Mouse (Mus musculus): Measurements from ENCODE around the gene Fes. TPM values are rescaled to one million over a fixed set of nuclear protein-coding genes. Genes with fewer than 3 reads are reported as not detected.

Fes gene
- polyA plus RNA-seq (2015; fragmentation: Nextera tagmentation; extraction: Ambion mirVana) = 14.8 and 15.8 TPM in 2 replicates

DNA sequence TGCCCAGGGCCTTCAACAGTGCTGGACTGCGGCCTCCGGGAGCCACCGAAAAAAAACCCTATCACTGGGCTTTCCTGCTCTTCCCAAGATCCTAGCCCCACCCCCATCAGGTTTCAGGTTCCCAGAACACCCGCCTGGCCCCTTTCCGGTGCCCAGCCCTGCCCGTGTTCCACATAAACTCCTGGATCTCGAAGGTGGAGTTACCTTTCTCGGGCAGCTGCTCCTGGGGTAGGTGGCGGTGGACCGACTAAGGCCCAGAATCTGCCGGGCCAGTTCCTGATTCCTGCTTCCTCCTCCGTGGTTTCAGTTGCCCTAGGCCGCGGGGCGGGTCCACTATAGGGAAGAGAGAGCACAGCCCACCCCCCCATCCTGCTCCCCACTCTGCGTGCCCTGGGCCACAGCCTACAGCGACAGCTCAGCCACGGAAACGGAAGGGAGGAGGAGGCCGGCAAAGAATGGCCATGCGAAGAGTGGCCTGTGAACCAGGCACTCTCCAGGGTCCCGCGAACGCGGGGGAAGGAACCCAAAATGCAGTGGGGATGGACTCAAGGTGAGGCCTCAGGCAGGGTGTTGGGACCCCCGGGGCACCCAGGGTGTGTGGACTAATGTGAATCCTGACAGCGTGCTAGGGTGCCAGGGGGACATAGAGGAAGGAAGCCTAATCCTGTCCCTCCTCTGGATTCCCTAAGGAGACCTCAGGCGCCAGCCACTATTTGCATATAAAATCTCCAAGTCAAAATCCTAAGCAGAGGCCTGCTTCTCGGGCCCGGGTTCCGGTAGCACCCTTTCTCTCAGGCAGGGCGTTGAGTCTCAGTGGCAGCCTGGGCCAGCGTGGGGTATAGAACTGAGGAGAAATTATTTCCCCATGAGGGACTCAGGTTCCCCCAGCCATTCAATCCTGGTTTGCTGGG lies at the start of gene Fes:
Gene Fes, minus strand, starts transcription at position 314 of the 911 bp plus-strand sequence.
- WGBS = 8% methylated on average over 33 of the region's 33 CpGs
- Histone ChIP-seq H3K36me3 (peaks cover 42% of the 10 kb centered on the region), H3K27ac (peak within 1 kb of the TSS; percentile 79), H3K9me3 (no peaks in the 10 kb centered on the region), H3K4me2 (peak within 1 kb of the TSS; percentile 53), H3K9ac (peak within 1 kb of the TSS; percentile 47), H3K4me1 (peaks cover 38% of the 10 kb centered on the region), H3K4me3 (peak within 1 kb of the TSS; percentile 39), H3K27me3 (0 out of 2 replicates have a peak, but pooled peaks cover under 1% of the 10 kb centered on the region)
- ATAC-seq (ENCODE audit: insufficient number of reproducible peaks, low FRiP score, low TSS enrichment, low read depth) = peak; percentile 57

DNA sequence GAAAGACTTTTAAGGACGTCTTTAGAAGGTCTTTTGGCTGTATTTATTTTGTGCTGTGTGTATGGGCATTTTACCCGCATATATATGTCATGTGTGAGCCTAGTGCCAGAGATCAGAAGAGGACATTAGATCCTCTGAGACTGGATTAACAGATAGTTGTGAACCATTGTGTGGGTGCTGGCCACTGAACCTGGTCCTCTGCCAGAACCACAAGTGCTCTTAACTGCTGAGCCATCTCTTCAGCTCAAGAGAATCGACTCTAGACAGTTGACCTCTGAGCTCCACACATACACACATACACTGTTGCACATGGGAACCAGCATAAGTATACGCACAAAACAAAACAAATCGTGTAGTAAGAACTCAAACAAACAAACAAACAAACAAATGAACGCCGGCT lies 48.8 kb upstream of the Fes start:
- Histone ChIP-seq H3K4me1 (peaks cover 19% of the 10 kb centered on the region), H3K36me3 (no peaks in the 10 kb centered on the region), H3K27ac (no peak overlapping the region), H3K9me3 (no peaks in the 10 kb centered on the region), H3K9ac (no peak overlapping the region), H3K4me3 (no peak overlapping the region), H3K4me2 (no peak overlapping the region), H3K27me3 (no peaks in the 10 kb centered on the region)
- ATAC-seq (ENCODE audit: insufficient number of reproducible peaks, low FRiP score, low TSS enrichment, low read depth) = no peak
- WGBS = 87% methylated on average over 7 of the region's 7 CpGs

- no peak overlapping the region for H3K4me3 ChIP-seq
- H3K9me3 ChIP-seq = no peaks in the 10 kb centered on the region
- ATAC-seq (ENCODE audit: insufficient number of reproducible peaks, low FRiP score, low TSS enrichment, low read depth) = no peak
- H3K4me1 ChIP-seq = peaks cover 18% of the 10 kb centered on the region
- no peak overlapping the region for H3K4me2 ChIP-seq
- 78% methylated on average over 3 of the region's 3 CpGs for WGBS
- no peak overlapping the region for H3K27ac ChIP-seq
- H3K9ac ChIP-seq = no peak overlapping the region
- H3K36me3 ChIP-seq = no peaks in the 10 kb centered on the region
- no peaks in the 10 kb centered on the region for H3K27me3 ChIP-seq
These were observed 47.8 kb upstream of the Fes start for GRCm38 (mm10) chr7:80435594-80435993.

DNA sequence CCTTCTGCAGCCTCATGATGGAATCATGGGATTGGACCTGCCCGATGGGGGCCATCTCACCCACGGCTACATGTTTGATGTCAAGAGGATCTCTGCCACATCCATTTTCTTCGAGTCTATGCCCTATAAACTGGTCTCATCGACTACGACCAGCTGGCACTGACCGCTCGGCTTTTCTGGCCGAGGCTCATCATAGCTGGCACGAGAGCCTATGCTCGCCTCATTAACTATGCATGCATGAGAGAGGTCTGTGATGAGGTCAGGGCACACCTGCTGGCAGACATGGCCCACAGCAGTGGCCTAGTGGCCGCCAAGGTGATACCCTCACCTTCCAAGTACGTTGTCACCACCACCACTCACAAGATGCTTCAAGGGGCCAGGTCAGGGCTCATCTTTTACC lies 41.9 kb upstream of the Fes start:
- no peaks in the 10 kb centered on the region for H3K36me3 ChIP-seq
- H3K9me3 ChIP-seq = no peaks in the 10 kb centered on the region
- no peak overlapping the region for H3K27ac ChIP-seq
- H3K9ac ChIP-seq = no peak overlapping the region
- H3K27me3 ChIP-seq = no peaks in the 10 kb centered on the region
- H3K4me3 ChIP-seq = no peak overlapping the region
- 92% methylated on average over 12 of the region's 12 CpGs for WGBS
- H3K4me1 ChIP-seq = no peaks in the 10 kb centered on the region
- no peak for ATAC-seq (ENCODE audit: insufficient number of reproducible peaks, low FRiP score, low TSS enrichment, low read depth)
- H3K4me2 ChIP-seq = no peak overlapping the region

DNA sequence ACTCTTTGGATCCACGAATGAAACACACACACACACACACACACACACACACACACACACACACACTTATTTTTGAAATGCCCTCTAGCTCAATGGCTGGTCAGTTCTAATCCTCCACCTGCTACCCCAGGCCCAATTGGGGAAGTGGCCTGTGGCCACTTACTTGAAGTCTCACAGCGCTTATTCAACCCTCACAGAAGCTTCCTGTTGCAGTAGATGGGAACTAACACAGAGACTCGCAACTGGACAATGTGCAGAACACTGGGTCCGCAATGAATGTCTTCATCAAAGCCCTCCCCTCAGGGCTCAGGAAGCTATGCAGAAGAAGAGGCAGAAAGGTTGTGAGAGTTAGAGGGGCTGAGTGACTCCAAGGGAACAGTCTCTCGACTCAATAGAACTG lies 40.0 kb upstream of the Fes start:
- no peak for ATAC-seq (ENCODE audit: insufficient number of reproducible peaks, low FRiP score, low TSS enrichment, low read depth)
- WGBS = 82% methylated on average over 5 of the region's 5 CpGs
- Histone ChIP-seq H3K36me3 (no peaks in the 10 kb centered on the region), H3K4me2 (no peak overlapping the region), H3K4me1 (peaks cover 5% of the 10 kb centered on the region; the same call in 1 of the 2 replicates), H3K4me3 (no peak overlapping the region), H3K27me3 (no peaks in the 10 kb centered on the region), H3K27ac (no peak overlapping the region), H3K9me3 (no peaks in the 10 kb centered on the region), H3K9ac (no peak overlapping the region)

DNA sequence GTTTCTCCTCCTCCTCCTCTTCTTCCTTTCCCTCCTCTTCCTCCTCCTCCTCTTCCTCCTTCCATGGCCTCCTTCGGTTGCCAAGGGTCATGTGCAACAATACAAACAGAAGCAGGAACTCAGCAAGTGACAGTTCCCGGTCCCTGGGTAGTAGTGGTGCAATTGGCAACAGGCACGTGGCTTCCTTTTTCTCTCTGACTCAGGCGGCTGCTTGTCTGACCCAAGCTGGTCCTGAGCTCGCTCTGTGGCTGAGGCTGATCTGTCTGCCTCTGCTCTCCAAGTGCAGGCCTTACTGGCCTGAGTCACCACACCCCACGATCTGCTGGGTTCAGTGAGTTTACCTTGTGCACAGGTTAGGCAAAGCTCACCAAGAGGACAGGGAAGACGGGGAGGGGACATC lies 38.6 kb upstream of the Fes start:
- Histone ChIP-seq H3K4me1 (peaks cover 5% of the 10 kb centered on the region; the same call in 1 of the 2 replicates), H3K9ac (no peak overlapping the region), H3K4me2 (no peak overlapping the region), H3K4me3 (no peak overlapping the region), H3K36me3 (no peaks in the 10 kb centered on the region), H3K27ac (no peak overlapping the region), H3K27me3 (no peaks in the 10 kb centered on the region), H3K9me3 (no peaks in the 10 kb centered on the region)
- 73% methylated on average over 7 of the region's 7 CpGs for WGBS
- no peak for ATAC-seq (ENCODE audit: insufficient number of reproducible peaks, low FRiP score, low TSS enrichment, low read depth)

DNA sequence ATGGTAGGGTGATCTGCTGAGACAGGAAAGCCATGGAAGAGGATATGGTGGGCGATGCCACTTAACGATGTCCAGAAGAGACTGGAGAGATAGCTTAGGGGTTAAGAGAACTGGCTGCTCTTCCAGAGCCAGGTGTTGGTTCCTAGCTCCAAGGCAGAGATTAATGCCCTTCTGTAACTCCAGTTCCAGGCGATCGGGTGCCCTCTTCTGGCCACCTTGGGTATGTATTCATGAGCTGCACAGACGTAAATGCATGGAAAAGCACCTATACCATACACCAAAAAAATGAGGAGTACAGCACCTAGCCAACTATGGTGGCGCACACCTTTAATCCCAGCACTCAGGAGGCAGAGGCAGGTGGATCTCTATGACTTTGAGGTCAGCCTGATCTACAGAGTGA lies 37.0 kb upstream of the Fes start:
- WGBS = 81% methylated on average over 6 of the region's 6 CpGs
- no peak for ATAC-seq (ENCODE audit: insufficient number of reproducible peaks, low FRiP score, low TSS enrichment, low read depth)
- no peak overlapping the region for H3K27ac ChIP-seq
- no peaks in the 10 kb centered on the region for H3K9me3 ChIP-seq
- H3K4me1 ChIP-seq = peaks cover 5% of the 10 kb centered on the region; the same call in 1 of the 2 replicates
- H3K4me3 ChIP-seq = no peak overlapping the region
- no peaks in the 10 kb centered on the region for H3K36me3 ChIP-seq
- no peaks in the 10 kb centered on the region for H3K27me3 ChIP-seq
- H3K4me2 ChIP-seq = no peak overlapping the region
- no peak overlapping the region for H3K9ac ChIP-seq

GRCm38 (mm10) chr7:80422759-80423480 lies 35.2 kb upstream of the Fes start:
- 0 out of 2 replicates have a peak overlapping the region, but pooled peaks have one; percentile 3 for H3K4me3 ChIP-seq
- peaks cover 5% of the 10 kb centered on the region; the same call in 1 of the 2 replicates for H3K4me1 ChIP-seq
- WGBS = 16% methylated on average over 20 of the region's 20 CpGs
- no peak overlapping the region for H3K9ac ChIP-seq
- H3K9me3 ChIP-seq = no peaks in the 10 kb centered on the region
- ATAC-seq (ENCODE audit: insufficient number of reproducible peaks, low FRiP score, low TSS enrichment, low read depth) = no peak
- no peaks in the 10 kb centered on the region for H3K36me3 ChIP-seq
- H3K4me2 ChIP-seq = peak overlapping the region; percentile 35
- no peak overlapping the region for H3K27ac ChIP-seq
- H3K27me3 ChIP-seq = no peaks in the 10 kb centered on the region

DNA sequence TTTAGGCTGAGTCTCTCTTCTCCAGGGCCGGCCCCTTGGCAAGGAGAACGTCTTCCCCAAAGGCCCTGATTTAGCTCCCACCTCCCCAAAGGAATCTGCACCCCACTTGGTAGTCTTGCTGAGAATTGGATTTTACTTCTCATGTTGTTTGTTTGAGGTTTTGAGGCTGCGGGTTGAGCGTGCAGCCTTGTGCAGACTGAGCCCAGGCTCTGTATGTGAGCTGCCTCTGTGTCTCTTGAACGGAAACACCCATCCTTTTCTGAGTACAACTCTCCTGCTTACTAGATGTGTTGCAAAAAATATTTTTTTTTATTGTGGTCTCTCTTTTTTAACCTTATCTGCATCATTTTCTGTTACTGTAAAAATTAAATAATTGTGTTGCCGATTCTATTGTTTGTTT lies 33.8 kb upstream of the Fes start:
- peaks cover 5% of the 10 kb centered on the region; the same call in 1 of the 2 replicates for H3K4me1 ChIP-seq
- ATAC-seq (ENCODE audit: insufficient number of reproducible peaks, low FRiP score, low TSS enrichment, low read depth) = no peak
- H3K27ac ChIP-seq = no peak overlapping the region
- no peaks in the 10 kb centered on the region for H3K9me3 ChIP-seq
- no peak overlapping the region for H3K9ac ChIP-seq
- no peak overlapping the region for H3K4me3 ChIP-seq
- no peaks in the 10 kb centered on the region for H3K36me3 ChIP-seq
- H3K27me3 ChIP-seq = no peaks in the 10 kb centered on the region
- no peak overlapping the region for H3K4me2 ChIP-seq
- 87% methylated on average over 6 of the region's 6 CpGs for WGBS

DNA sequence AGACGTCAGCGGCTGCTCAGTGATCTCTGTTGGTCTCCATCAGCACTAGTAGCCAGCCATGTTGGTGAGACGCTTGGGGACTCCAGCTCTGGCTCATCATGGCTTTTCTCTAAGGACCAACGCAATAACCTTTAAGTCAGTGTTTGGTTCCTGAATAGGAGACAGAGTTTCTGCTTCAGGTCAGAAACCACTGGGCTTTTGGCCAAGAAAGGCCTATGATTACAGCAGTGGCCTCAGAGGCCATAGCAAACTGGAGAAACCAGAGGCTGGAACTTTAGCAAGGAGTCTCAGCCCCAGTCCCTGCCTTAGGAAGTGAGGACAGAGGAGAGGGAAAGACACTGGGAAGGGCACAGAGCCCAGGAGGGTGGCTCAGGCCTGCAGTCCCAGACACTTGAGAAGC lies 32.8 kb upstream of the Fes start:
- Histone ChIP-seq H3K27me3 (no peaks in the 10 kb centered on the region), H3K4me2 (no peak overlapping the region), H3K36me3 (no peaks in the 10 kb centered on the region), H3K4me3 (no peak overlapping the region), H3K9ac (no peak overlapping the region), H3K4me1 (peaks cover 5% of the 10 kb centered on the region; the same call in 1 of the 2 replicates), H3K9me3 (no peaks in the 10 kb centered on the region), H3K27ac (no peak overlapping the region)
- 82% methylated on average over 4 of the region's 4 CpGs for WGBS
- no peak for ATAC-seq (ENCODE audit: insufficient number of reproducible peaks, low FRiP score, low TSS enrichment, low read depth)

GRCm38 (mm10) chr7:80419278-80419677 lies 31.5 kb upstream of the Fes start:
- H3K4me2 ChIP-seq = no peak overlapping the region
- 69% methylated on average over 3 of the region's 3 CpGs for WGBS
- no peak overlapping the region for H3K4me3 ChIP-seq
- no peaks in the 10 kb centered on the region for H3K27me3 ChIP-seq
- no peaks in the 10 kb centered on the region for H3K36me3 ChIP-seq
- H3K27ac ChIP-seq = no peak overlapping the region
- no peak overlapping the region for H3K9ac ChIP-seq
- no peak for ATAC-seq (ENCODE audit: insufficient number of reproducible peaks, low FRiP score, low TSS enrichment, low read depth)
- H3K4me1 ChIP-seq = peaks cover 5% of the 10 kb centered on the region; the same call in 1 of the 2 replicates
- no peaks in the 10 kb centered on the region for H3K9me3 ChIP-seq

DNA sequence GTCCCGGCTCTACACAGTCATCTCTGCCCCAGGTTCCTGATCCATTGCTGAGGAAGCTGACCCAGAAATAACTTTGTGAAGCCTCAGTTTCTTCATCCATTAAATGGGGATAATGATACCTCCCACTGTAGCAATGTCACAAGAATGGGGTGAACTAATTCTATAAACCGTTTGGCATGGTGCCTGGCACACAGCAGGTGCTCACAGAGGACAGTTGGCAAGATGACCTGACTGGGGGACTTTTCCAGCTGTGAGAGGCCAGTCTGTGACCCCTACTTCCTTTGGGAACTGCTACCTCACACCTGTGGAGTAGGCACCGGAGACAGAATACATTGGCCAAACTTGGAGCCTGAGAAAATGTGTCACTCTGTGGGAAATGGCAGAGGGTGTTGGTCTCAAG lies 30.3 kb upstream of the Fes start:
- ATAC-seq (ENCODE audit: insufficient number of reproducible peaks, low FRiP score, low TSS enrichment, low read depth) = no peak
- Histone ChIP-seq H3K4me1 (peaks cover 1% of the 10 kb centered on the region; the same call in 1 of the 2 replicates), H3K9me3 (no peaks in the 10 kb centered on the region), H3K27me3 (no peaks in the 10 kb centered on the region), H3K4me3 (no peak overlapping the region), H3K4me2 (no peak overlapping the region), H3K9ac (no peak overlapping the region), H3K27ac (no peak overlapping the region), H3K36me3 (no peaks in the 10 kb centered on the region)
- 68% methylated on average over 3 of the region's 3 CpGs for WGBS
